Mouse (Mus musculus) cerebellum, adult 2 months (tissue): ENCODE data around the gene Cabp4.

Experiments used
- CTCF ChIP-seq: fragments of 200-500 bp; IDR thresholded peaks from 2 replicates; pipeline ENCODE4 v1.5.1; 2011; ENCODE audit warnings: low read depth, mild to moderate bottlenecking, control low read depth, low read length, moderate library complexity, borderline replicate concordance; ENCODE audit not compliant: insufficient read depth
- POLR2A ChIP-seq: fragments of 200-500 bp; IDR thresholded peaks from 2 replicates; pipeline ENCODE4 v1.6.1; 2011; ENCODE audit warnings: low read length, control low read depth, borderline replicate concordance; ENCODE audit not compliant: insufficient read depth

DNA sequence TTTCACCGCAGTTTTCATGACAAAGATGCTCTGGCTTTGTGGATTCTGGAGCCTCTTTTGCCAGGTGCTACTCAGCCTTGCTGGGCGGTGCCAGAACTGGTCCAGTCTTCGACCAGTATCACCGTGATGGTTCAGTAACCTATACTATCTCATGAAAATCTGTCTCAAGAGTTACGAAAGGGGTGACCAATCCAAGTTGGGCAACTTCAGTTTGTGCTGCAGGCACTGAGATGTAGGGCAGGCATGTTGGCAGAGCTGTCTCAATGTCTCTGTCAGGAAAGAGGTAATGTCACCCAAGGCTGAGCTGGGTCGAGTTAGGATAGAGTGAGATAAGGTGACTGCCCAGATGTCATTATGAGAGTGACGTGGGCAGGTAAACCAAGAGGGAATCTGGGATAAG is 36.6 kb upstream of the Cabp4 start:
- TF ChIP-seq CTCF (no peak), POLR2A (no peak)
